Mouse (Mus musculus): ENCODE measurements around the gene Uhrf1bp1l.

Gene Uhrf1bp1l

DNA sequence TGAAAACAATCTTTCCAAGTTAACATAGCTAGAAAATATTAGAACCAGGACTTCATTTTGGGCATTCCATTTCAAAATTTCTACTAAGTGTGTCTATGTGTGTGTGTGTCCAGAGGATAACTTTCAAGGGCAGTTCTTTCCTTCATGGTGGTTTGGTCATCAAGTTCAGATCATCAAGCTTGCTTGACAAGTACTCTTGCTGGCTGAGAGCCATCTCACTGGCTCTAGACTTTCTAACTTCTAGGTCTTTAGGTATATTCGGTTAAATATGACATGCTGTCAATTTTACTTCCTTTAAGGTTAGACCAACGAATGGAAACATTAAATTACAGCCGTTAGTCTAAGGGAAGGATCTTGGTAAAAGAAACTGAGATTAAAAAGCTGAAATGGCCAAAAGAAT lies 450 bp upstream of the Uhrf1bp1l start:
- intact Hi-C loops (cut with DNase I): no loop called here

DNA sequence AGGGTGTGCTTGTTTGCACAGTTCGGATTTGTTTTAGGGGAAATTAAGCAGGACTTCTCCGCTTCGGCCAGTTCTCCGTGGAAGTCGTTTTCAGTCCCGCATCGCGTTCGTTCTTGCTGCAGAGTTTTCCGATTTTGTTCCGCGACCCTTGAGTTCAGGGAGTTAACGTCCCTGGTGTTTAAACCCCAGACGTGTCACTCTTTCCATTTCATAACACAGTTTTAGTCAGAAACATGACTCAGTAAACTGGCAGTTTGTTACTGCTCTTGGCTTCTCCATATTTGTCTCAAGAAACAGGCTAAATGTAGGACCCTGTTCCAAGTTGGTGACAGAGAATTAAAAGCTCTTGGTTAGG lies 852 bp downstream of the Uhrf1bp1l start:
- intact Hi-C loops (cut with DNase I): no loop called here

DNA sequence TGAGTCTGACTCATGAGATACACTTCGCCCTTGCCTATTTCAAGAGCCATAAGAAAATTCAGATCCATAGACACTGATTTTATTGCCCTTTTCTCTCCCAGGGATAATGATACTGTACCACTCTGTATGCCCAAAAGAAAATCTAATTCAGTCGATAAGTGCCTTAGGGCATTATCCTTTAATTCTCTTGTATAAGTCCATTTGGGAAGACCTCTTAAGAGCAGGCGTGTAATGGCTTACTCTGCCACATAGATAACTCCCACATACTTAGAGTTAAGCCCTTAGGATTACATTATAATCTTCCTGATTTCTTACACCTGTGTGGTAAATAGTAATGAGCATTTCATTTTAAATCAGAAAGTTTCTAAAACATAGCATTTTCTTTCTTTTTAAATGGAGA lies 1.8 kb downstream of the Uhrf1bp1l start:
- intact Hi-C loops (cut with DNase I): no loop called here

DNA sequence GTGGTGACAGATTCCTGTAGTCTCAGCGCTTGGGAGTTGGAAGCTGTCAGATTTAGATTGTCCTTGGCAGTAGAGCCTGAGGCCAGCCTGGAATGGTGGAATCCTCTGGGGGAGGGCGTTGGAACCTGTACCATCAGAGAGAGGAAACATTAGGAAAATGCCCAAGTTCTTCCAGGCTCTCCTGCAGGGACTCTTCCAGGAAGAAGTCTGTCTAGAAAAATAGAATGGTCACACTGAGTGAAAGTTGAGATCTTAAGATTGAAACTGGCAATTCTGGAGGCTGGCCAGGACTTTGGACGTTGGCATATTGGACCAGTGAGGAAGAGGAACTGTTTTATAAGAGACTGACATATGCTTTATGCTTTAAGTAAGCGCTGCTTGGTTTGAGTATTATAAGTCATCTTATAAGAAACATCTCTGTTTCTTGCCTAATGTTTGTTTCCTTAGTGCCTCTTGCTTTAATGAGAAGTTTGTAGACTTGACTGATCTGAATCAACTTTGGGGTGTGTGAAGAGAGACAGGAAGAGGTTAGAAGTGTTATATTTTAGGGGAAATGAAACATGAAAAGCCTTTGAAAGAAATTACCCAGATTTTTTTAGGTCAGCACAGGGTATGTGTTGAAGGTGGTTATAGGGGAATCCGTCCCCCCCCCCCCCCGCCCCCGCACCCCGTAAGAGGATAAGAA lies 2.6 kb downstream of the Uhrf1bp1l start:
- intact Hi-C loops (cut with DNase I): no loop called here

DNA sequence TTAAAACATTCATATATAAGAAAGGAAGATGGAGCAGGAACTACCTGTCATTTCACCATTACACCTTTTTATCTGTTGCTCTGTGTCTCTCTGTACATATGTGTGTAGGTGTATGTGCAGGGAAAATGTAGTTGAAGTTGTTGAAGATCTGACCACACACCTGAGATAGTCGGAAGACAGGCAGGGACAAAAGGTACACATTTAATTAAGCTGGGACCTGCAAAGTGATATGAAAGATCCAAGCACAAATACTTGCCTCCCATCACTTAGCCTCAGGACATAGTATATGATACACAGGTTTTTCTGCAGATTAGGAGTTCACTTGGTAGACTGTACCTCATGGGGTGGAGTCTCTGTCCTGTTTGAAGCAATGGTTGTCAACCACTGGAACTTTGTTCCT lies 3.1 kb downstream of the Uhrf1bp1l start:
- intact Hi-C loops (cut with DNase I): no loop called here

DNA sequence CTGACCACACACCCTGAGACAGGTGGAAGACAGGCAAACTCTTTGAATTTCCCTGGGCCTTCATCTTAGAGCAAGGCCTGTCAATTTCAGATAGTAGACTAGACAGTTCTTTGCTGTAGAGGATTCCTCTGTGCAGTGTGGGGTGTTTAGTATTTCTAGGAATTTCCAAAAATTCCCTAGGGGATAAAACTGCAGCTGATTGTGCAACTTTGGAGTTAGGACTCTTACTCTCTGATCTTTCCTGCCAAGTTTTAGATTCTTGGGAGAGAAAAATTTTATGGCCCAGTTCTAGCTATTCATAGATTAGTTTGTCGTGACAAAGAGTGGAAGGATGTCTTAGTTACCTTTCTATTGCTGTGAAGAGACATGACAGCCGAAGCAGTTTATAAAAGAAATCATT lies 3.8 kb downstream of the Uhrf1bp1l start:
- intact Hi-C loops (cut with DNase I): no loop called here

DNA sequence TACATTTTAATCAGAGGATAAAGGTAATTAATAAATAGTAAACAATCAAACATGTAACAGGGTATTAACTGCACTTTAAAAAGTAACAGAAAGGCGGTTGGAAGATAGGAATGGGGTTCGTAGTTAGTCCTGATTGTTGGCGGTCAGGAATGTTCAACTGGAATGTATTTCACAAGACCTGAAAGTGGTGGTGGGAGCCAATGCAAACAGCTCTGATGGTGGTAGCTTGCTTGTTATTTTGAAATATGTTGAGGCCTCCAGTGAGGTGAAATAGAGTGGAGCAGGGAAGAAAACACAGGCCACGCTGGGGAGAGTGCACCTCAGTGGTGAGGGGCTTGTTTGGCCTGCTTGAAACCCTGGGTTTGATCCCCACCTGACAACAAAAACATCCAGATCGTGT lies 6.3 kb downstream of the Uhrf1bp1l start:
- intact Hi-C loops (cut with DNase I): no loop called here

DNA sequence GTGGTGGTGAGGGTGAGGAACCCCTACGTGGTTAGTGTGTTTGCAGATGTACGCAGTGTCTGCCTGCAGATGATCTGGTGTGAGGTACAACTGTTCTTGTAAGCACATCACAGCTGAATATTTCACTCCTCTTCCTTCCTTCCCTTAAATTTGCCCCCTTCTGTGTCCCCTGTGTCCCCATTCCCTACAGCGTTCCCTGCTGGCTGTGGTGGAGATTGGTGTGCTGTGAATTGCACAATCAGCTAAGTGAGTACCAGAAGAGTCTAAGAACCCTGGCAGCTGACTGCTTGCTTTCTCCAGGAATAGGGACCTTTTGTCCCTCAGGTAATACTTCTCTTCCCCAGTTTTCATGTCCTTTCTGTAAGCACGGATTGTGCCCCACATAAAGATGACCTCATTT lies 10.4 kb downstream of the Uhrf1bp1l start:
- intact Hi-C loops (cut with DNase I): no loop called here

DNA sequence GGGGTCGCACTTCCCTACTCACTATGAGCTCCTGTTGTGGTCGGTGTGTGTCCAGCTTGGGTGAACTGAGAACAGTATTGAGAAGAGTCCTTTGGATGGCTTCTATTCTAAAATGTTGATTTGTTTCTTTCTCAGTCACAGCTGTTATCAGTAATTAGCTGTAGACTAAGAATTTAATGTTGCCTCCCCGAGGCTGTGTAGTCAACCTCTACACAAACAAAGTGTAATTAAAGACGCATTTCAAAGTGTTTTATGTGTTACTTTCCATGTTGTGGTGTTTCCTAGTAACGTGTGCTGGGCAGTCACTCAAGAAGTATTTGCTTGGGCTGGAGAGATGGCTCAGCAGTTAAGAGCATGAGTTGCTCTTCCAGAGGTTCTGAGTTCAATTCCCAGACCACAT lies 16.0 kb downstream of the Uhrf1bp1l start:
- intact Hi-C loops (cut with DNase I): no loop called here

DNA sequence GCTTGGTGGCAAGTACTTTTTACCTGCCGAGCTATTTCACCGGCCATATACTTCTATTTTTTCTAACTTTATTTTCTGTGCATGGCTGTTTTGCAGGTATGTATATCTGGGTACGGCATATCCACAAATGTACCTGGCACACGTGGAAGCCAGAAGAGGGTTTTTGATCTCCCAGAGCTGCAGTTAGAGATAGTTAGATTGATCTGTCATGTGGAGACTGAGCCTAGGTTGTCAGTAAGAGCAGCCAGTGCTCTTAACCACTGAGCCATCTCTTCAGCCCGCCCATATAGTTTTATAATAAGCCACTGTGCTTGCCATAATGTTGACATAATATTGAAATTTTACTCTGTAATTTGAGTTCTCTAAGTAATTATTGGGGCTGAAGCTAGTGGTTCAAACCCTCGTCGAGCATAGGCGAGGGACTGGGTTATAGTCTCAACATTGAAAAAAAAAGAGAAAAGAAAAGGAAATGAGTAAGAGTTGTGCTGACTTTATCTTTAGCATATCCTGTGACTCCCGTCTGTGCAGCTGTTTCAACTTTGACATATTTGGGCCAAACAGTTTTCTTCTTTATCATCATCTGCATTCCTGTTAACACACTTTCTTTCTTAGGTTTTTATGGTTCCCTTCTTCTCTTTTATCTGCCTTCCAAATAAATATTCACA lies 19.8 kb downstream of the Uhrf1bp1l start:
- intact Hi-C loops (cut with DNase I): loop anchor here (2.0 kb wide), 1 partner anchor 38 kb away; no protein-coding TSS in a partner anchor

DNA sequence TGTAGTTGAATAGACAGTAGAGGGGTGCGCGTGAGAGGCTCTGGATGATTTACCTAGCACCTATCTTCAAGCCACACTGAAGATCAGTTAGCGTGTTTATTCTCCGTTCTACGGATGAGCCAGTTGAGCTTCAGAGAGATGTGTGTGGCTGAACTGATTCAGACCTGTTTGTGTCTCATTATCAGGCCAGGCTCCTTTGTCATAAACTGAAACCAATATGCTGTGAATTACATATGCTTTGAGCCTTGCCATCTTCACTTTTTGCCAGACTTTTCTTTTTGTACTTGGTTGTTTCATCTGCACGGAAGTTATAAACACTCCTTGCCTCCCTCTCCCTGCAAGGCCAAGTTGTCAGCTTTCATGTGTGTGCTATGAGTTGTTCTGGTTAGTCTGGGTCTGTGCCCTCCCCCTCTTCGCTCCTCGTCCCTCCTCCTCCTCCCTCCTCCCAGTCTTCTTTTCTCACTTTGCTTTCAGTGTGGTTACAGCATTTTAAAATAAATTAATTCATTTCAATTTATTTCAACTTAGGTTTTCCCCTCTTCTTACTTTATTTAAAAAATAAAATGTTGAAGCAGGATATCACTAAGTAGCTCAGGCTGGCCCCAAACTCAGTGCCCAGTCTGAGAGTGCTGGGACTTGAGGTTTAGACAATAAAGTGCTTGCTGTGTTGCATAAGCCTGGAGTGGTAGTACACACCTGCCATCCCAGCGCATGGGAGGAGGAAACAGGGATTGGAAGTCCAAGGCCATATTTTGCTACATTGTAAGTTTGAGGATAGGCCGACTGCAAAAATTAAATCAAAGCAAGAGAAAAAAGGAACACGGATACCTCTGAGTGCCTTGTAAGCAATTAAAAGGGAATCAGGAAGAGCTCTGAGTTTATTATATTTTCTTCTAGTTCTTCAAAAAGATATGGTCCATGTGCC lies 21.3 kb downstream of the Uhrf1bp1l start:
- intact Hi-C loops (cut with DNase I): loop anchor here (2.0 kb wide), 1 partner anchor 39 kb away; no protein-coding TSS in a partner anchor

DNA sequence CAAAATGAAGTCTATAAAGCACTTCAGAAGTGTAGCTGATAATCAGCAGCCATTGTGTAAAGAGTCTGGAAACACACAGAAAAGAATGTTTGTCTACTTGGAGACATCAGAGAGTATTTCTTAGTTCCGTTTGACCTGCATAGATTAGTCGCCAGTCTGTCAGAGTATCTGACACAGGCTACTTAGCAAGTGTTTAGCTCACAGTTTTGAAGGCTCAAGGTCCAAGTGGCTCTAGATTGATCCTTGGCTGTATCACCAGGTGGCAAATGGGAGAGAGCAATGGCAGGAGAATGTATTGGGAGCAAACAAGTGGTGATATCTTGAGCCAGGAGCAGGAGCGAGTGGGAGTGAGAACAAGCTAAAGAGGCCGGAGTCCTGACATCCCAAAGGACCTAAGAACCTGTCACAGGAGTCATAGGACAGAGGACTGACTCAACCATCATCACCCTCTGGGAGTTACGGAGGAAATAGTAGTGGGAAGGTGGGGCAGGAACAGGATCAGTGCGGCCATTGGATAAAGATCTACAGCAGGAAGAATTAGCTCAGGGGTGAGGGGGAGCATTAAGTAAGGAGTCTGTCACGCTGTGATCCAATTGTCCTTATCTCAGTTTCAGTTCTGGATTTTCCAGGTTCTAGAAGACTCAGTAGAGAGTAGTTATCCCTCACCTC lies 23.7 kb downstream of the Uhrf1bp1l start:
- intact Hi-C loops (cut with DNase I): no loop called here

DNA sequence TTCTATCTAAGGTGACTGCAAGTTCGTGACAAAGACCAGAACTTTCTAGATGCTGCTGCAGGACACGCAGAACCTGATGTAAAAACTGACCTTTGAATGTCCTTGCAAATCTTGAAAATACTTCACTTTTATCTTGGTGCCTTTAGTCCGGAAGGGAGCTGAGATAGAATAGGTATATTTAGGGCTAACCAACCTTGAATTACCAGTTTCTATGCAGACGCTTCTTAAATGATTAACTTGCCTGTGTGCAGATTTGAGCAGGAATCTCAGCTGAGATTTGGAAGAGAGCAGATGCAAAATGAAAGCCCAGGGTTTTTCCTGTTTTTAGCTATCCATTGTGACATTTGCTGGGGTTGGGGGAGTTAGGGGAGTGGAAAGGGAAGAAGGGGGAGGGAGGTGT lies 24.3 kb downstream of the Uhrf1bp1l start:
- intact Hi-C loops (cut with DNase I): no loop called here

DNA sequence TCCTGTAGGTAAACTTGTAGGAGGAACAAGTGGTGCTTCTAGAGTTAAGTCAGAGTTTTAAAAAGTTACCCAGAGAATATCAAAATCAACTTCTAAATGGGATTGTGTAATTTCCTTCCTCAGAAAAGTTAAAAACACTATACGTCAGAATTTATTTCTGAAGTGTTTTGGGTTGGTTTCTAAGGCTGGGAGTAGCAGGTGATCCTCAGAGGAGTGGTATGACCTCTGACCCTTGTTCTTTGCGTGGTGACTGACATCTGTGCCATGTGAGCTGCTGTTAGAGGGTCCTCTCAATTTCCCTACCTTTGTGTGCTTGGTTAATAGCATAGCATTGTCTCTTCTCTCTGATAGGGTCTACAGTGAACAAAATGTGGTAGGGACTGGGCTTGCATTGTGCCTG lies 27.1 kb downstream of the Uhrf1bp1l start:
- intact Hi-C loops (cut with DNase I): no loop called here

DNA sequence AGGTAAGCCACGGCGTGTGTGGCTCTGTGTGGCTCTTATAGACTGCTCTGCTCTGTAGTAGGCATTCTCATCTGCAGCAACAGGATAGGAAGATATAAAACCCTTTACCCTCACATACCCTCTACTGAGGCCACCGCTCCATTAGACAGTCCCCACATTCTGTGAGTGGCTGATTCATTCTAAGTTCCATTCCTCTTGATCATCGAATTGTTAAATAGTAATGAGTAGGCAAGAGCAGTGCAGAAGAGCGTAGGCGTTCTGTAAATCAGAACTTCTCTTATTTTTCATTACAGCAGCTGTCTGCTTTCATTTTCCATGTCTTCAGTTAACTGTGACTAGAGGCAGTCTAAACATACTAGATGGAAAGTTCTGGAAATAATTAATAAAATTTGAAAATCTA lies 31.2 kb downstream of the Uhrf1bp1l start:
- intact Hi-C loops (cut with DNase I): no loop called here

DNA sequence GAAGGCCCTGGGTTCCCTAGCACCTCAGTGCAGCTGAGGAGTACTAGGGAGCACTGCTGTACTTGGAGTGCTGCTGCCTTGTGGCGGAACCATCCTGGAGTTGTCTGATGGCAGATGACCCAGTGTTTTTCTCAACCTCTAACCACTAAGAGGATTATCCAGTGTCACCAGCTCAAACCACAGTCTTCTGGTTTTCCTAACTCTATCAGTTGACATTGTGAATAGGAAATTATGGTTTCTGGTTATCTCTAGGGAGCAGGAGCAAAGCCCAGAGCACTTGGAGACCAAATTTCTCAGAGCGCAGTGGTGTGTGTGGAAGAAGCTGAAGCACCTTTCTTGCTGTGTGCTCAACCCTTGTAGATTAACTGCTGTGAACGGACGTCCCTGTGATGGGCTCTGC lies 47.1 kb downstream of the Uhrf1bp1l start:
- intact Hi-C loops (cut with DNase I): no loop called here

DNA sequence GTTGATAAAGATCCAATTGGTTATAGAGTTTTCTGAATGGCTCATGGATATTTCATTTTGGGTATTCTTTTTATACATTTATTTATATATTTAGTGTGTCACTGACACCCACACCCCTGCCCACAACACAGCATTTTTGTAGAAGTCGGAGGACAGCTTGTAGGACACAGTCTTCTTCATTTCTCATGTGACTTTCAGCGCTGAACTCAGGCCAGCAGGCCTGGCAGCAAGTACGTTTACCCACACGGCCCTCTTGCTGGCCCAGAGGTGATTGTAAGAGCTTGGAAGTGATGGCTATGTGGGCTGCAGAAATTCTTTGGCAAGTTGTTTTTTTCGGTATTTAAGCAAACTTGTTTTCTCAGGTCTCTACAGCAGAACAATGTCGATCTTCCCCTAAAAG lies 49.3 kb downstream of the Uhrf1bp1l start:
- intact Hi-C loops (cut with DNase I): no loop called here

DNA sequence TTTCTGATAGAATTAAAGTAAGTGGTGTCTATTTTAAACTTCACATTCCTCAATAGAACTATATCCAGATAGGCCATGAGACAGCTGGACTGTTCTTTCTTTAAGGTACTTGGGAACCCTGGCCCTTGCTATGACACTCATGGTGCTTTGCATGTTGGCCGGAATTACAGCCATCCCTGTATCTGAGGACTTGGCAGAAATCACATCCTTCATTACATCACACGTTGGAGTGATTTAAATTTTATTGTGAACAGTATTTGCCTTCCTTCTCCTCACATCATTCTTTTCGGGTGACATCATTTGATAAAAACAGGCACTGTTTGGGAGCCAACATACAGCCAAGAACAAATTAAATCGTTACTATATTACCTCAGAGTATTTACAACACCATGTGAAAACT lies 74.4 kb downstream of the Uhrf1bp1l start:
- intact Hi-C loops (cut with DNase I): no loop called here

DNA sequence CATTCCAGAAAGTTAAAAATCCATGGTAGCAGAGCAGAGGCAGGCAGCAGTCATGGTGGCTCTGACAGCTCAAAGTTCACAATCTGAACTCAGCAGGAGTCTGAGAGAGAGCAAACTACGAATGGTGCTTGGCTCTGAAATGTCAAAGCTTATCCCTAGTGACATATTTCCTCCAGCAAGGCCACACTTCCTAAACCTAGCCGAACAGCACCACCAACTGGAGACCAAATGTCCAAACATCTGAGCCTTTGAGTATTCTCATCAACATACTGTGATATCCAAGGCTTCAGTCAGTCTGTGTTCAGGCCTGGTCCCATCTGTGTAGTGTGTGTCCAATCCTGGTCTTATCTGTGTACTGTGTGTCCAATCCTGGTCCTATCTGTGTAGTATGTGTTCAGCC lies 79.1 kb downstream of the Uhrf1bp1l start:
- intact Hi-C loops (cut with DNase I): loop anchor here (10.0 kb wide), 1 partner anchor 189 kb away; no protein-coding TSS in a partner anchor

DNA sequence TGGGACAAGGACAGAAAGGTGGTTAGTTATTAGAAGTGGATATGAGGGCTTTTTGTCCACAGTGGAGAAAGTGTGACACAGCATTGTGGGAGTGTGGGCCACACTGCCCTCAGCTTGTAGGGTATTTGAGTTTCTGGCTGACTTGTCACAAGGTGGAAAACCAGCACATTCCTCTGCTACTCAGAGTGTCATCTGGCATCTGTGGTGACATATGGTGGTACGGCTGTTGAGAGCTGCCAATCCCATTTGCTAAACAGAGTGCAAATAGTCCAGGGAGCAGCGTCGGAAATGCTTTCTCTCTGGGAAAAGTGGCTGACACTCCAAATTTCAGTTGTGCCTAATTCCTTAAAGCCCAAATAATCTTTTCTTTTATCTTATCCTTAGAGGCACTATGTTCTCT lies 82.1 kb downstream of the Uhrf1bp1l start:
- intact Hi-C loops (cut with DNase I): loop anchor here (10.0 kb wide), 1 partner anchor 192 kb away; no protein-coding TSS in a partner anchor

DNA sequence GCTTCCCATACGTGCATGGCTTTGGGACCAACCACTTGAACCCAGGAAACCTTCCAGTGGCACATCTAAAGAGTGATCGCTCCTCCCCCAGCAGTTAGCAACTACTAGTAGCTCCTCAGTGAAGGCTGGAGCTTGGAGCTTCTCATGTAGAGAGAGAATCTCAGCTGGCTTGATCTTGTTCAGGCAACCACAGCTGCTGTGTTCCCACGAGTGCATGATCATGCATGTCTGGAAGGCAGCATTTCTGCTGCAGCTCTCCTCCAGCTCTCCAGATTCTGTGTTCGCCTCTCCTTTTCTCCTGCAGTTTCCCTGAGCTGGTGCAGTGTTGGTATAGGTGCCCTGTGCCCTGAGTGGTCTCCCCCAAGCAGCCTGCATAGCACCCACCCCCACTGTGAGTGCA lies 87.5 kb downstream of the Uhrf1bp1l start:
- intact Hi-C loops (cut with DNase I): no loop called here

DNA sequence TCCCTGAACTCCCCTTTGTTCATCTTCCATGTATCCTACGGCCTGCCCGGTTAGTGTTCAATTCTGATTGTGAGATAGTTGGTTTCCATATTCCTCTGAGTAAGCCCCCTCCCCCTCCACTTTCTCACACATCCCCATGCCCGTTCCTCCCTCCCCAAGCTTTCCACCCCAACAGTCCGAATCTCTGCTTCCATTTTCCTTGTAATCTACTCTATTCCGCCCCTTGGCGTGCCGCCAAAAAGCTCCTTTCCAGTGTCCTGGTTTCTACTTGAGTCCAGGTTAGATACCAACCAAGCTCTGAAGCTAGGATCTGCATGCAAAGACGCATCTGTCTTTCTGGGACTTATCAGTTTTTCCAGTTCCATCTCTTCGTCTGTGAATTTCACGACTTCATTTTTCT lies 88.4 kb downstream of the Uhrf1bp1l start:
- intact Hi-C loops (cut with DNase I): no loop called here

Measured in adrenal gland (tissue).